Mouse (Mus musculus) pancreas, adult 10 weeks (tissue): Measurements from ENCODE around the gene Shroom2. TPM values are rescaled to one million over a fixed set of nuclear protein-coding genes. Genes with fewer than 3 reads are reported as not detected.

ENCODE experiments used
- polyA plus RNA-seq: library from polyadenylated mRNA; stranded (reverse); fragments of 350-450 nt; fragmentation: Illumina TruSeq; extraction: RNeasy Lipid Tissue Mini Kit (QIAGEN cat#74804); gene quantifications from one replicate; pipeline ENCODE4 v1.2.3, GENCODE M21; 2015; ENCODE audit warnings: low read depth, low replicate concordance; ENCODE audit not compliant: insufficient read depth

The Shroom2 gene
- polyA plus RNA-seq, result 1.9 TPM

GRCm38 (mm10) chrX:152768891-152769599 is at the start of gene Shroom2:
Gene Shroom2 (minus strand): TSS chrX:152769465.

GRCm38 (mm10) chrX:152781720-152782403 is 12.6 kb upstream of the Shroom2 start, which contains the start of gene Gpr143:
Gene Gpr143 (plus strand): TSS chrX:152781921.

GRCm38 (mm10) chrX:152563034-152563433 is 206.2 kb downstream of the Shroom2 start, which contains the start of gene Cldn34a:
Gene Cldn34a (plus strand): TSS chrX:152563334.

Other genes starting within 250 kb of the Shroom2 start
- gene Cldn34a, start 206.1 kb downstream of the Shroom2 start, polyA plus RNA-seq, result not detected
- gene Gpr143, start 12.5 kb upstream of the Shroom2 start, polyA plus RNA-seq, result not detected
- gene Usp51, start 237.0 kb upstream of the Shroom2 start, polyA plus RNA-seq, result 0.37 TPM